Mouse (Mus musculus) stomach, embryonic 16.5 days (tissue): ENCODE results near the gene Agap1. TPM values are rescaled to one million over a fixed set of nuclear protein-coding genes. Genes with fewer than 3 reads are reported as not detected.
A peak's percentile ranks its signal among the peaks of the same experiment; 100 is the strongest.

Source experiments
- ATAC-seq: fragments of 200-750 bp; cut with Nextera tagmentation; 2 replicates; pipeline ENCODE4 v1.8.0; 2017; ENCODE audit warnings: moderate number of reproducible peaks, moderate TSS enrichment; ENCODE audit not compliant: insufficient read depth, low FRiP score
- H3K27ac ChIP-seq: fragments of 300-500 bp; sonication (generic); 2 replicates; pipeline ENCODE4 v1.5.1; 2014; ENCODE audit warnings: low read length
- H3K27me3 ChIP-seq: fragments of 300-500 bp; sonication (generic); 2 replicates; pipeline ENCODE4 v1.6.1; 2014; ENCODE audit warnings: low read length, control low read depth, mixed read lengths; ENCODE audit not compliant: control insufficient read depth, insufficient read depth
- H3K36me3 ChIP-seq: fragments of 300-500 bp; sonication (generic); 2 replicates; pipeline ENCODE4 v1.6.1; 2014; ENCODE audit warnings: low read length; ENCODE audit not compliant: control insufficient read depth, insufficient read depth
- H3K4me1 ChIP-seq: fragments of 300-500 bp; sonication (generic); 2 replicates; pipeline ENCODE4 v1.6.1; 2014; ENCODE audit warnings: low read length, control low read depth, mixed read lengths; ENCODE audit not compliant: control insufficient read depth, insufficient read depth
- H3K4me2 ChIP-seq: fragments of 300-500 bp; sonication (generic); 2 replicates; pipeline ENCODE4 v1.6.1; 2014; ENCODE audit warnings: low read depth, low read length, mixed read lengths
- H3K4me3 ChIP-seq: fragments of 300-500 bp; sonication (generic); replicated peaks from 2 replicates; pipeline ENCODE4 v1.5.1; 2014; ENCODE audit warnings: mild to moderate bottlenecking, low read length
- H3K9ac ChIP-seq: fragments of 300-500 bp; sonication (generic); 2 replicates; pipeline ENCODE4 v1.6.1; 2014; ENCODE audit warnings: low read length
- H3K9me3 ChIP-seq: fragments of 300-500 bp; sonication (generic); replicated peaks from 2 replicates; pipeline ENCODE4 v1.6.1; 2016; ENCODE audit warnings: low read length, control low read depth; ENCODE audit not compliant: control insufficient read depth
- WGBS: fragments of 180-500 bp; shearing (Covaris S2); extraction: QIAGEN DNeasy Blood & Tissue Kit; methylation state at CpG from one replicate; pipeline ENCODE4 v1.1.7; 2014; 5-methylcytosine and 5-hydroxymethylcytosine counted together
- polyA plus RNA-seq: library from polyadenylated mRNA; unstranded; fragments of >200 nt; fragmentation: Nextera tagmentation; extraction: Ambion mirVana; gene quantifications from 2 replicates; pipeline ENCODE4 v1.2.1, GENCODE M21; 2015

Agap1 gene
- polyA plus RNA-seq, 1 experiment from 2014 or later = 5.8 TPM

GRCm38 (mm10) chr1:89942395-89942976 lies 487.9 kb downstream of the Agap1 start:
- Histone ChIP-seq H3K9ac (no peak overlapping the region), H3K27me3 (peaks cover 72% of the 10 kb centered on the region), H3K36me3 (no peaks in the 10 kb centered on the region), H3K9me3 (no peaks in the 10 kb centered on the region), H3K4me1 (peaks cover 9% of the 10 kb centered on the region), H3K4me2 (0 out of 2 replicates have a peak overlapping the region, but pooled peaks have one; percentile 40), H3K4me3 (peak overlapping the region; percentile 25; the same call in 1 of the 2 replicates), H3K27ac (no peak overlapping the region)
- no peak for ATAC-seq
- WGBS = 6% methylated on average over 15 of the region's 15 CpGs

- Histone ChIP-seq H3K4me2 (no peak overlapping the region), H3K9me3 (no peaks in the 10 kb centered on the region), H3K9ac (no peak overlapping the region), H3K36me3 (no peaks in the 10 kb centered on the region), H3K27me3 (peaks cover 70% of the 10 kb centered on the region), H3K4me1 (peaks cover 9% of the 10 kb centered on the region), H3K27ac (no peak overlapping the region), H3K4me3 (no peak overlapping the region)
- 2% methylated on average over 16 of the region's 16 CpGs for WGBS
- ATAC-seq = peak; percentile 50; the same call in 1 of the 2 replicates
These were observed 488.6 kb downstream of the Agap1 start for GRCm38 (mm10) chr1:89943202-89943601.
